Mouse (Mus musculus) limb, embryonic 13.5 days (tissue): ENCODE results near the gene Glipr2. TPM values are rescaled to one million over a fixed set of nuclear protein-coding genes. Genes with fewer than 3 reads are reported as not detected.
A peak's percentile ranks its signal among the peaks of the same experiment; 100 is the strongest.

Experiments used
- ATAC-seq: fragments of 200-750 bp; cut with Nextera tagmentation; 2 replicates; pipeline ENCODE4 v1.8.0; 2017; ENCODE audit warnings: low read depth, moderate number of reproducible peaks, moderate TSS enrichment; ENCODE audit not compliant: low FRiP score
- H3K27ac ChIP-seq: fragments of 300-500 bp; sonication (generic); 2 replicates; pipeline ENCODE4 v1.5.1; 2015; ENCODE audit warnings: inconsistent platforms, mild to moderate bottlenecking, moderate library complexity
- H3K27me3 ChIP-seq: fragments of 300-500 bp; sonication (generic); 2 replicates; pipeline ENCODE4 v1.6.1; 2015; ENCODE audit warnings: mild to moderate bottlenecking, inconsistent platforms
- H3K36me3 ChIP-seq: fragments of 300-500 bp; sonication (generic); 2 replicates; pipeline ENCODE4 v1.6.1; 2015; ENCODE audit warnings: inconsistent platforms, mild to moderate bottlenecking, moderate library complexity
- H3K4me1 ChIP-seq: fragments of 300-500 bp; sonication (generic); 2 replicates; pipeline ENCODE4 v1.6.1; 2015; ENCODE audit warnings: inconsistent platforms
- H3K4me2 ChIP-seq: fragments of 300-500 bp; sonication (generic); replicated peaks from 2 replicates; pipeline ENCODE4 v1.6.1; 2015; ENCODE audit warnings: inconsistent platforms, mild to moderate bottlenecking, moderate library complexity
- H3K4me3 ChIP-seq: fragments of 300-500 bp; sonication (generic); 2 replicates; pipeline ENCODE4 v1.5.1; 2015; ENCODE audit warnings: moderate library complexity, mild to moderate bottlenecking, inconsistent platforms
- H3K9ac ChIP-seq: fragments of 300-500 bp; sonication (generic); 2 replicates; pipeline ENCODE4 v1.6.1; 2015; ENCODE audit warnings: mild to moderate bottlenecking, inconsistent platforms
- H3K9me3 ChIP-seq: fragments of 300-500 bp; sonication (generic); 2 replicates; pipeline ENCODE4 v1.6.1; 2016; ENCODE audit warnings: inconsistent platforms
- WGBS: fragments of 180-500 bp; shearing (Covaris S2); methylation state at CpG from one replicate; pipeline ENCODE4 v1.1.7; 2015; 5-methylcytosine and 5-hydroxymethylcytosine counted together
- polyA plus RNA-seq: library from polyadenylated mRNA; unstranded; fragments of >200 nt; fragmentation: Nextera tagmentation; extraction: Ambion mirVana; gene quantifications from 2 replicates; pipeline ENCODE4 v1.2.1, GENCODE M21; 2015

The Glipr2 gene
- polyA plus RNA-seq, 1 experiment from 2014 or later: 124 TPM

GRCm38 (mm10) chr4:43972137-43972591, 15.0 kb downstream of the Glipr2 start:
- 2% methylated on average over 8 of the region's 8 CpGs for WGBS
- peak overlapping the region; percentile 9; the same call in 1 of the 2 replicates for H3K4me3 ChIP-seq
- peaks cover 11% of the 10 kb centered on the region for H3K36me3 ChIP-seq
- no peaks in the 10 kb centered on the region for H3K9me3 ChIP-seq
- peak overlapping the region; percentile 48; the same call in 1 of the 2 replicates for H3K9ac ChIP-seq
- H3K4me1 ChIP-seq: peaks cover 31% of the 10 kb centered on the region
- H3K4me2 ChIP-seq: peak overlapping the region; percentile 46; the same call in 1 of the 2 replicates
- ATAC-seq: peak; percentile 79
- H3K27ac ChIP-seq: peak overlapping the region; percentile 81
- H3K27me3 ChIP-seq: no peaks in the 10 kb centered on the region

- H3K4me3 ChIP-seq: no peak overlapping the region
- H3K4me1 ChIP-seq: peaks cover 29% of the 10 kb centered on the region
- WGBS: 71% methylated on average over 4 of the region's 4 CpGs
- no peak overlapping the region for H3K9ac ChIP-seq
- no peak for ATAC-seq
- no peaks in the 10 kb centered on the region for H3K27me3 ChIP-seq
- H3K9me3 ChIP-seq: no peaks in the 10 kb centered on the region
- peaks cover 15% of the 10 kb centered on the region for H3K36me3 ChIP-seq
- H3K4me2 ChIP-seq: no peak overlapping the region
- no peak overlapping the region for H3K27ac ChIP-seq
These were observed 16.4 kb downstream of the Glipr2 start for GRCm38 (mm10) chr4:43973526-43973981.

GRCm38 (mm10) chr4:43974914-43975616, 17.9 kb downstream of the Glipr2 start:
- 80% methylated on average over 10 of the region's 10 CpGs for WGBS
- Histone ChIP-seq H3K27ac (no peak overlapping the region), H3K36me3 (peaks cover 15% of the 10 kb centered on the region), H3K4me2 (no peak overlapping the region), H3K9ac (no peak overlapping the region), H3K4me1 (peaks cover 37% of the 10 kb centered on the region), H3K27me3 (no peaks in the 10 kb centered on the region), H3K4me3 (no peak overlapping the region), H3K9me3 (no peaks in the 10 kb centered on the region)
- ATAC-seq: no peak

- Histone ChIP-seq H3K9me3 (no peaks in the 10 kb centered on the region), H3K27me3 (no peaks in the 10 kb centered on the region), H3K4me3 (no peak overlapping the region), H3K36me3 (peaks cover 7% of the 10 kb centered on the region), H3K9ac (no peak overlapping the region), H3K4me2 (no peak overlapping the region), H3K4me1 (peaks cover 41% of the 10 kb centered on the region), H3K27ac (no peak overlapping the region)
- no peak for ATAC-seq
- 76% methylated on average over 6 of the region's 6 CpGs for WGBS
These were observed 19.1 kb downstream of the Glipr2 start for GRCm38 (mm10) chr4:43976223-43976740.

GRCm38 (mm10) chr4:43978521-43979443, 21.6 kb downstream of the Glipr2 start:
- Histone ChIP-seq H3K4me1 (peaks cover 34% of the 10 kb centered on the region), H3K4me3 (no peak overlapping the region), H3K27me3 (no peaks in the 10 kb centered on the region), H3K27ac (peak overlapping the region; percentile 79), H3K9ac (no peak overlapping the region), H3K9me3 (no peaks in the 10 kb centered on the region), H3K4me2 (peak overlapping the region; percentile 4; the same call in 1 of the 2 replicates), H3K36me3 (peaks cover 7% of the 10 kb centered on the region)
- 20% methylated on average over 17 of the region's 17 CpGs for WGBS
- peak; percentile 81 for ATAC-seq

GRCm38 (mm10) chr4:43979746-43980145, 22.5 kb downstream of the Glipr2 start:
- Histone ChIP-seq H3K27ac (peak overlapping the region; percentile 79; the same call in 1 of the 2 replicates), H3K27me3 (no peaks in the 10 kb centered on the region), H3K9me3 (no peaks in the 10 kb centered on the region), H3K9ac (no peak overlapping the region), H3K4me3 (no peak overlapping the region), H3K4me2 (no peak overlapping the region), H3K36me3 (peaks cover 7% of the 10 kb centered on the region; the same call in 1 of the 2 replicates), H3K4me1 (peaks cover 34% of the 10 kb centered on the region)
- ATAC-seq: no peak
- 78% methylated on average over 3 of the region's 3 CpGs for WGBS

- 83% methylated on average over 4 of the region's 4 CpGs for WGBS
- Histone ChIP-seq H3K9me3 (no peaks in the 10 kb centered on the region), H3K4me3 (no peak overlapping the region), H3K36me3 (peaks cover 7% of the 10 kb centered on the region; the same call in 1 of the 2 replicates), H3K27ac (peak overlapping the region; percentile 1; the same call in 1 of the 2 replicates), H3K4me2 (no peak overlapping the region), H3K27me3 (no peaks in the 10 kb centered on the region), H3K9ac (no peak overlapping the region), H3K4me1 (peaks cover 34% of the 10 kb centered on the region)
- ATAC-seq: no peak
These were observed 23.0 kb downstream of the Glipr2 start for GRCm38 (mm10) chr4:43980236-43980635.

- Histone ChIP-seq H3K9ac (no peak overlapping the region), H3K9me3 (no peaks in the 10 kb centered on the region), H3K4me1 (peaks cover 34% of the 10 kb centered on the region), H3K27ac (no peak overlapping the region), H3K36me3 (peaks cover 7% of the 10 kb centered on the region; the same call in 1 of the 2 replicates), H3K4me2 (no peak overlapping the region), H3K4me3 (no peak overlapping the region), H3K27me3 (no peaks in the 10 kb centered on the region)
- ATAC-seq: no peak
- WGBS: 90% methylated on average over 6 of the region's 6 CpGs
These were observed 23.6 kb downstream of the Glipr2 start for GRCm38 (mm10) chr4:43980846-43981245.

GRCm38 (mm10) chr4:43981251-43981650, 24.1 kb downstream of the Glipr2 start:
- H3K4me3 ChIP-seq: no peak overlapping the region
- no peaks in the 10 kb centered on the region for H3K9me3 ChIP-seq
- WGBS: 91% methylated on average over 7 of the region's 7 CpGs
- H3K27ac ChIP-seq: no peak overlapping the region
- peaks cover 34% of the 10 kb centered on the region for H3K4me1 ChIP-seq
- no peak for ATAC-seq
- peaks cover 7% of the 10 kb centered on the region; the same call in 1 of the 2 replicates for H3K36me3 ChIP-seq
- H3K27me3 ChIP-seq: no peaks in the 10 kb centered on the region
- H3K4me2 ChIP-seq: no peak overlapping the region
- no peak overlapping the region for H3K9ac ChIP-seq

- Histone ChIP-seq H3K36me3 (peaks cover 4% of the 10 kb centered on the region; the same call in 1 of the 2 replicates), H3K9ac (peak overlapping the region; percentile 71), H3K4me1 (peaks cover 34% of the 10 kb centered on the region), H3K9me3 (no peaks in the 10 kb centered on the region), H3K4me3 (peak overlapping the region; percentile 40), H3K4me2 (peak overlapping the region; percentile 69), H3K27me3 (no peaks in the 10 kb centered on the region), H3K27ac (peak overlapping the region; percentile 55; the same call in 1 of the 2 replicates)
- ATAC-seq: peak; percentile 88
- 3% methylated on average over 24 of the region's 24 CpGs for WGBS
These were observed 25.0 kb downstream of the Glipr2 start for GRCm38 (mm10) chr4:43982053-43982732.

- Histone ChIP-seq H3K27ac (no peak within 1 kb of the TSS), H3K4me3 (peak within 1 kb of the TSS; percentile 40), H3K36me3 (no peaks in the 10 kb centered on the region), H3K9ac (peak within 1 kb of the TSS; percentile 71), H3K27me3 (no peaks in the 10 kb centered on the region), H3K9me3 (no peaks in the 10 kb centered on the region), H3K4me2 (peak within 1 kb of the TSS; percentile 69), H3K4me1 (peaks cover 31% of the 10 kb centered on the region)
- ATAC-seq: no peak
- 82% methylated on average over 11 of the region's 11 CpGs for WGBS
These were observed 26.0 kb downstream of the Glipr2 start, which contains the start of gene Ccin for GRCm38 (mm10) chr4:43983181-43983580. Ccin (plus strand) TSS chr4:43983483.
